Mouse (Mus musculus) brain, adult 2 months (tissue): ENCODE data around the gene Gm826.

Experiments
- DNase-seq: peaks from one replicate; pipeline ENCODE4 v3.0.0; 2011; ENCODE audit warnings: low read depth, low spot score

Gene Gm826

GRCm38 (mm10) chr2:160275959-160276657 lies 57.9 kb downstream of the Gm826 start:
- peak; percentile 47 for DNase-seq

GRCm38 (mm10) chr2:160267828-160268453 lies 66.0 kb downstream of the Gm826 start:
- DNase-seq, result peak; percentile 6

GRCm38 (mm10) chr2:160263861-160264260 lies 70.1 kb downstream of the Gm826 start:
- no peak for DNase-seq

GRCm38 (mm10) chr2:160261538-160261937 lies 72.4 kb downstream of the Gm826 start:
- peak; percentile 86 for DNase-seq
